Mouse (Mus musculus): ENCODE results near the gene Csnk2b. TPM values are rescaled to one million over a fixed set of nuclear protein-coding genes. Genes with fewer than 3 reads are reported as not detected.

The Csnk2b gene
- polyA plus RNA-seq, 1 experiment from 2014 or later = 300 TPM

GRCm38 (mm10) chr17:35164568-35165450, 43.0 kb upstream of the Csnk2b start, which contains the start of gene Prrc2a:
Gene Prrc2a, minus strand, starts transcription at chr17:35164897.
- peak within 1 kb of the TSS; percentile 99 for H3K9ac ChIP-seq (ENCODE audit: low read depth, low read length)
- peak within 1 kb of the TSS; percentile 82 for H3K4me2 ChIP-seq (ENCODE audit: low read length)
- DNase-seq (ENCODE audit: low spot score) (peak; percentile 100), ATAC-seq (replicated peaks; ENCODE audit: low FRiP score, low read depth) (peak; percentile 96)
- no peaks in the 10 kb centered on the region for H3K9me3 ChIP-seq (replicated peaks; ENCODE audit: low read length)
- no peaks in the 10 kb centered on the region for H3K27me3 ChIP-seq (ENCODE audit: insufficient read depth, low read length)
- peaks cover 23% of the 10 kb centered on the region; the same call in 1 of the 2 replicates for H3K4me1 ChIP-seq (replicated peaks; ENCODE audit: insufficient read depth, low read length)
- peaks cover 23% of the 10 kb centered on the region for H3K36me3 ChIP-seq (ENCODE audit: insufficient read depth, low read length)
- no peak for TF ChIP-seq CTCF (IDR thresholded peaks at IDR 0.05; ENCODE audit: low read depth)
- WGBS = under 1% methylated on average over 66 of the region's 89 CpGs
- H3K4me3 ChIP-seq (replicated peaks; ENCODE audit: low read depth, low read length) = peak within 1 kb of the TSS; percentile 100
- H3K27ac ChIP-seq = peak within 1 kb of the TSS; percentile 98

GRCm38 (mm10) chr17:35164218-35164567, 42.3 kb upstream of the Csnk2b start:
- no peak for TF ChIP-seq CTCF (IDR thresholded peaks at IDR 0.05; ENCODE audit: low read depth)
- Histone ChIP-seq H3K27me3 (ENCODE audit: insufficient read depth, low read length) (no peaks in the 10 kb centered on the region), H3K27ac (peak overlapping the region; percentile 98), H3K4me1 (replicated peaks; ENCODE audit: insufficient read depth, low read length) (peaks cover 23% of the 10 kb centered on the region; the same call in 1 of the 2 replicates), H3K9ac (ENCODE audit: low read depth, low read length) (peak overlapping the region; percentile 99), H3K4me3 (replicated peaks; ENCODE audit: low read depth, low read length) (peak overlapping the region; percentile 100), H3K4me2 (ENCODE audit: low read length) (peak overlapping the region; percentile 82), H3K36me3 (ENCODE audit: insufficient read depth, low read length) (peaks cover 29% of the 10 kb centered on the region), H3K9me3 (replicated peaks; ENCODE audit: low read length) (no peaks in the 10 kb centered on the region)
- ATAC-seq (replicated peaks; ENCODE audit: low FRiP score, low read depth) = no peak
- DNase-seq (ENCODE audit: low spot score) = peak; percentile 39
- under 1% methylated on average over 15 of the region's 28 CpGs for WGBS

- DNase-seq (ENCODE audit: low spot score) (peak; percentile 35), ATAC-seq (replicated peaks; ENCODE audit: low FRiP score, low read depth) (no peak)
- no peaks in the 10 kb centered on the region for H3K27me3 ChIP-seq (ENCODE audit: insufficient read depth, low read length)
- H3K4me2 ChIP-seq (ENCODE audit: low read length) = peak overlapping the region; percentile 82
- peak overlapping the region; percentile 100 for H3K4me3 ChIP-seq (replicated peaks; ENCODE audit: low read depth, low read length)
- WGBS = 2% methylated on average over 8 of the region's 8 CpGs
- H3K9me3 ChIP-seq (replicated peaks; ENCODE audit: low read length) = no peaks in the 10 kb centered on the region
- peaks cover 36% of the 10 kb centered on the region for H3K36me3 ChIP-seq (ENCODE audit: insufficient read depth, low read length)
- H3K4me1 ChIP-seq (replicated peaks; ENCODE audit: insufficient read depth, low read length) = peaks cover 23% of the 10 kb centered on the region; the same call in 1 of the 2 replicates
- H3K27ac ChIP-seq = peak overlapping the region; percentile 98
- no peak for TF ChIP-seq CTCF (IDR thresholded peaks at IDR 0.05; ENCODE audit: low read depth)
- peak overlapping the region; percentile 99 for H3K9ac ChIP-seq (ENCODE audit: low read depth, low read length)
These were observed 41.7 kb upstream of the Csnk2b start for GRCm38 (mm10) chr17:35163326-35164081.

- peak overlapping the region; percentile 100 for H3K4me3 ChIP-seq (replicated peaks; ENCODE audit: low read depth, low read length)
- DNase-seq (ENCODE audit: low spot score) = no peak
- peak overlapping the region; percentile 82 for H3K4me2 ChIP-seq (ENCODE audit: low read length)
- no peaks in the 10 kb centered on the region for H3K9me3 ChIP-seq (replicated peaks; ENCODE audit: low read length)
- peaks cover 23% of the 10 kb centered on the region; the same call in 1 of the 2 replicates for H3K4me1 ChIP-seq (replicated peaks; ENCODE audit: insufficient read depth, low read length)
- peak overlapping the region; percentile 99 for H3K9ac ChIP-seq (ENCODE audit: low read depth, low read length)
- no peak for TF ChIP-seq CTCF (IDR thresholded peaks at IDR 0.05; ENCODE audit: low read depth)
- no peak overlapping the region for H3K27ac ChIP-seq
- peaks cover 44% of the 10 kb centered on the region for H3K36me3 ChIP-seq (ENCODE audit: insufficient read depth, low read length)
- WGBS = 11% methylated on average over 12 of the region's 12 CpGs
- no peak for ATAC-seq (replicated peaks; ENCODE audit: low FRiP score, low read depth)
- H3K27me3 ChIP-seq (ENCODE audit: insufficient read depth, low read length) = no peaks in the 10 kb centered on the region
These were observed 40.9 kb upstream of the Csnk2b start for GRCm38 (mm10) chr17:35162730-35163129.

GRCm38 (mm10) chr17:35162121-35162520, 40.3 kb upstream of the Csnk2b start:
- Histone ChIP-seq H3K4me2 (ENCODE audit: low read length) (peak overlapping the region; percentile 82), H3K9me3 (replicated peaks; ENCODE audit: low read length) (no peaks in the 10 kb centered on the region), H3K27me3 (ENCODE audit: insufficient read depth, low read length) (no peaks in the 10 kb centered on the region), H3K4me3 (replicated peaks; ENCODE audit: low read depth, low read length) (peak overlapping the region; percentile 100; the same call in 1 of the 2 replicates), H3K4me1 (replicated peaks; ENCODE audit: insufficient read depth, low read length) (peaks cover 23% of the 10 kb centered on the region; the same call in 1 of the 2 replicates), H3K9ac (ENCODE audit: low read depth, low read length) (peak overlapping the region; percentile 99; the same call in 1 of the 2 replicates), H3K36me3 (ENCODE audit: insufficient read depth, low read length) (peaks cover 50% of the 10 kb centered on the region), H3K27ac (no peak overlapping the region)
- TF ChIP-seq CTCF (IDR thresholded peaks at IDR 0.05; ENCODE audit: low read depth) = no peak
- DNase-seq (ENCODE audit: low spot score) (no peak), ATAC-seq (replicated peaks; ENCODE audit: low FRiP score, low read depth) (no peak)
- 35% methylated on average over 14 of the region's 14 CpGs for WGBS

- no peak overlapping the region for H3K4me2 ChIP-seq (ENCODE audit: low read length)
- no peak overlapping the region for H3K4me3 ChIP-seq (replicated peaks; ENCODE audit: low read depth, low read length)
- no peaks in the 10 kb centered on the region for H3K9me3 ChIP-seq (replicated peaks; ENCODE audit: low read length)
- no peaks in the 10 kb centered on the region for H3K27me3 ChIP-seq (ENCODE audit: insufficient read depth, low read length)
- H3K4me1 ChIP-seq (replicated peaks; ENCODE audit: insufficient read depth, low read length) = peaks cover 23% of the 10 kb centered on the region; the same call in 1 of the 2 replicates
- H3K9ac ChIP-seq (ENCODE audit: low read depth, low read length) = 0 out of 2 replicates have a peak overlapping the region, but pooled peaks have one; percentile 18
- ATAC-seq (replicated peaks; ENCODE audit: low FRiP score, low read depth) (no peak), DNase-seq (ENCODE audit: low spot score) (no peak)
- H3K36me3 ChIP-seq (ENCODE audit: insufficient read depth, low read length) = peaks cover 57% of the 10 kb centered on the region
- TF ChIP-seq CTCF (IDR thresholded peaks at IDR 0.05; ENCODE audit: low read depth) = no peak
- no peak overlapping the region for H3K27ac ChIP-seq
- 70% methylated on average over 11 of the region's 11 CpGs for WGBS
These were observed 39.6 kb upstream of the Csnk2b start for GRCm38 (mm10) chr17:35161421-35161820.
